Mouse (Mus musculus): ENCODE data around the gene Atp8a2.

DNA sequence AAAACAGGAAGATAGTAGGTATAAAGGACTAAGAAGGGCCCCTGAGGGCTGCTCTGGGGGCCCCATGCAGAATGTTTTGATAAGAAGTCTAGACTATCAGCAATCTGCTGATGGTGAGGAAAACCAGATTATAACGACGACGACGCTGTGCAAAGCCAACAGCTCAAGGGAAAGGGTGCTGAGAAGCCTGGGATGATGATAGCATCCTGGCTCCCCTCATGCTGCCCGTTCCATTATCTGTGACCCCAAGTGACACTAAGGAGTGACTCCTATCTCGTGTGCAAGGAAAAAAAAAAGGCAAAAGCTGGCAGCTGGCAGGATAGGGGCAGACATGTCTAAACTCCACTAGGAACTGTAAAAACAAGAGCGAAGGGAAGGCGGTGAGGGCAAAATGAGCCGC is 343.8 kb downstream of the Atp8a2 start:
- TF ChIP-seq POLR2A (IDR thresholded peaks at IDR 0.05; ENCODE audit: borderline replicate concordance, extremely low read depth, insufficient read depth, insufficient read length, poor library complexity, severe bottlenecking) (no peak), CTCF (IDR thresholded peaks at IDR 0.05; ENCODE audit: borderline replicate concordance, extremely low read depth, insufficient read depth, insufficient read length) (no peak)
